Mouse (Mus musculus) spleen, embryonic (tissue): ENCODE measurements around the gene Lrmda.

Experiments
- CTCF ChIA-PET: fragments of 350-600 bp; sonication (Branson Sonifier 250); formaldehyde crosslinking; loops from one replicate; lab custom pipeline; 2022; lab: Charles Lee

The Lrmda gene

GRCm38 (mm10) chr14:21992321-21992885, 27.1 kb upstream of the Lrmda start:
- CTCF ChIA-PET: interaction anchor here (0.7 kb wide), 1 partner anchor 25 kb away, joined by 3 read pairs; no protein-coding TSS in a partner anchor

GRCm38 (mm10) chr14:21993251-21994060, 26.1 kb upstream of the Lrmda start:
- CTCF ChIA-PET: interaction anchor here (0.7 kb wide), 1 partner anchor 24 kb away, joined by 3 read pairs; no protein-coding TSS in a partner anchor

- CTCF ChIA-PET: no interaction called here
These were observed 25.2 kb upstream of the Lrmda start for GRCm38 (mm10) chr14:21994061-21994990.

- CTCF ChIA-PET: no interaction called here
These were observed 24.3 kb upstream of the Lrmda start for GRCm38 (mm10) chr14:21995031-21995754.

GRCm38 (mm10) chr14:21999588-21999987, 19.9 kb upstream of the Lrmda start:
- CTCF ChIA-PET: no interaction called here

GRCm38 (mm10) chr14:22003231-22003630, 16.3 kb upstream of the Lrmda start:
- CTCF ChIA-PET: no interaction called here

- CTCF ChIA-PET: no interaction called here
These were observed 15.9 kb upstream of the Lrmda start for GRCm38 (mm10) chr14:22003631-22004030.

- CTCF ChIA-PET: no interaction called here
These were observed 14.6 kb upstream of the Lrmda start for GRCm38 (mm10) chr14:22004943-22005342.

- CTCF ChIA-PET: no interaction called here
These were observed 12.5 kb upstream of the Lrmda start for GRCm38 (mm10) chr14:22007006-22007405.

- CTCF ChIA-PET: no interaction called here
These were observed 5.2 kb upstream of the Lrmda start for GRCm38 (mm10) chr14:22014315-22014714.

- CTCF ChIA-PET: no interaction called here
These were observed 4.7 kb upstream of the Lrmda start for GRCm38 (mm10) chr14:22014781-22015180.

GRCm38 (mm10) chr14:22017011-22017410, 2.5 kb upstream of the Lrmda start:
- CTCF ChIA-PET: no interaction called here

GRCm38 (mm10) chr14:22019949-22020845, 685 bp downstream of the Lrmda start:
- CTCF ChIA-PET: interaction anchor here (0.7 kb wide), 1 partner anchor 309 kb away, joined by 4 read pairs; no protein-coding TSS in a partner anchor

- CTCF ChIA-PET: interaction anchor here (0.7 kb wide), 1 partner anchor 308 kb away, joined by 4 read pairs; no protein-coding TSS in a partner anchor
These were observed 1.4 kb downstream of the Lrmda start for GRCm38 (mm10) chr14:22020885-22021284.

GRCm38 (mm10) chr14:22023533-22023932, 4.0 kb downstream of the Lrmda start:
- CTCF ChIA-PET: no interaction called here

GRCm38 (mm10) chr14:22035900-22036299, 16.4 kb downstream of the Lrmda start:
- CTCF ChIA-PET: no interaction called here

- CTCF ChIA-PET: no interaction called here
These were observed 16.8 kb downstream of the Lrmda start for GRCm38 (mm10) chr14:22036338-22036737.

GRCm38 (mm10) chr14:22036802-22037497, 17.4 kb downstream of the Lrmda start:
- CTCF ChIA-PET: no interaction called here

- CTCF ChIA-PET: no interaction called here
These were observed 18.1 kb downstream of the Lrmda start for GRCm38 (mm10) chr14:22037498-22038131.
